Mouse (Mus musculus): ENCODE data around the gene Nr2f6. TPM values are rescaled to one million over a fixed set of nuclear protein-coding genes. Genes with fewer than 3 reads are reported as not detected.

Gene Nr2f6
- total RNA-seq (2017) = 3.4 to 11.6 TPM (median 9.4 TPM) in 3 replicates

- ATAC-seq (replicated peaks; ENCODE audit: insufficient number of reproducible peaks, low FRiP score, low TSS enrichment, poor library complexity, severe bottlenecking) = no peak
Measured at GRCm38 (mm10) chr8:71381421-71381970, at the start of gene Nr2f6. Nr2f6 (minus strand) TSS chr8:71381960.

GRCm38 (mm10) chr8:71422121-71422520 is 40.4 kb upstream of the Nr2f6 start:
- ATAC-seq (replicated peaks; ENCODE audit: insufficient number of reproducible peaks, low FRiP score, low TSS enrichment, poor library complexity, severe bottlenecking) = no peak

GRCm38 (mm10) chr8:71411535-71412273 is 29.9 kb upstream of the Nr2f6 start:
- ATAC-seq (replicated peaks; ENCODE audit: insufficient number of reproducible peaks, low FRiP score, low TSS enrichment, poor library complexity, severe bottlenecking) = no peak

- ATAC-seq (replicated peaks; ENCODE audit: insufficient number of reproducible peaks, low FRiP score, low TSS enrichment, poor library complexity, severe bottlenecking) = no peak
Measured at GRCm38 (mm10) chr8:71408231-71408630, 26.5 kb upstream of the Nr2f6 start.

GRCm38 (mm10) chr8:71407441-71407840 is 25.7 kb upstream of the Nr2f6 start:
- ATAC-seq (replicated peaks; ENCODE audit: insufficient number of reproducible peaks, low FRiP score, low TSS enrichment, poor library complexity, severe bottlenecking) = no peak

GRCm38 (mm10) chr8:71406099-71407015 is 24.6 kb upstream of the Nr2f6 start:
- peak; percentile 32; the same call in 1 of the 2 replicates for ATAC-seq (replicated peaks; ENCODE audit: insufficient number of reproducible peaks, low FRiP score, low TSS enrichment, poor library complexity, severe bottlenecking)

GRCm38 (mm10) chr8:71405401-71406098 is 23.8 kb upstream of the Nr2f6 start, which contains the start of gene Ankle1:
Ankle1 (plus strand) TSS chr8:71406010.
- ATAC-seq (replicated peaks; ENCODE audit: insufficient number of reproducible peaks, low FRiP score, low TSS enrichment, poor library complexity, severe bottlenecking) = peak; percentile 87

GRCm38 (mm10) chr8:71404951-71405351 is 23.2 kb upstream of the Nr2f6 start:
- ATAC-seq (replicated peaks; ENCODE audit: insufficient number of reproducible peaks, low FRiP score, low TSS enrichment, poor library complexity, severe bottlenecking) = no peak

GRCm38 (mm10) chr8:71404011-71404410 is 22.3 kb upstream of the Nr2f6 start:
- no peak for ATAC-seq (replicated peaks; ENCODE audit: insufficient number of reproducible peaks, low FRiP score, low TSS enrichment, poor library complexity, severe bottlenecking)

GRCm38 (mm10) chr8:71403107-71403885 is 21.5 kb upstream of the Nr2f6 start:
- ATAC-seq (replicated peaks; ENCODE audit: insufficient number of reproducible peaks, low FRiP score, low TSS enrichment, poor library complexity, severe bottlenecking) = no peak

GRCm38 (mm10) chr8:71402446-71402964 is 20.7 kb upstream of the Nr2f6 start:
- ATAC-seq (replicated peaks; ENCODE audit: insufficient number of reproducible peaks, low FRiP score, low TSS enrichment, poor library complexity, severe bottlenecking) = no peak

- no peak for ATAC-seq (replicated peaks; ENCODE audit: insufficient number of reproducible peaks, low FRiP score, low TSS enrichment, poor library complexity, severe bottlenecking)
Measured at GRCm38 (mm10) chr8:71401454-71401853, 19.7 kb upstream of the Nr2f6 start.

GRCm38 (mm10) chr8:71400826-71401225 is 19.1 kb upstream of the Nr2f6 start:
- no peak for ATAC-seq (replicated peaks; ENCODE audit: insufficient number of reproducible peaks, low FRiP score, low TSS enrichment, poor library complexity, severe bottlenecking)

- no peak for ATAC-seq (replicated peaks; ENCODE audit: insufficient number of reproducible peaks, low FRiP score, low TSS enrichment, poor library complexity, severe bottlenecking)
Measured at GRCm38 (mm10) chr8:71397701-71398100, 15.9 kb upstream of the Nr2f6 start.

- peak; percentile 99 for ATAC-seq (replicated peaks; ENCODE audit: insufficient number of reproducible peaks, low FRiP score, low TSS enrichment, poor library complexity, severe bottlenecking)
Measured at GRCm38 (mm10) chr8:71396639-71397305, 15.0 kb upstream of the Nr2f6 start, which contains the start of gene Babam1. Babam1 (plus strand) TSS chr8:71396861.

GRCm38 (mm10) chr8:71395629-71396028 is 13.9 kb upstream of the Nr2f6 start, which contains the start of gene Ushbp1:
Ushbp1 (minus strand) TSS chr8:71395802.
- no peak for ATAC-seq (replicated peaks; ENCODE audit: insufficient number of reproducible peaks, low FRiP score, low TSS enrichment, poor library complexity, severe bottlenecking)

GRCm38 (mm10) chr8:71395071-71395470 is 13.3 kb upstream of the Nr2f6 start:
- ATAC-seq (replicated peaks; ENCODE audit: insufficient number of reproducible peaks, low FRiP score, low TSS enrichment, poor library complexity, severe bottlenecking) = no peak
